Mouse (Mus musculus) monocyte, adult 5-6 weeks (primary cell): Measurements from ENCODE around the gene Fam81a. TPM values are rescaled to one million over a fixed set of nuclear protein-coding genes. Genes with fewer than 3 reads are reported as not detected.

ENCODE experiments used
- total RNA-seq: library from RNA; stranded (forward); fragments of 200-1000, 200-491, 200-594 nt; gene quantifications from 3 replicates; pipeline ENCODE4 v1.2.3, GENCODE M21; 2017

The Fam81a gene
- total RNA-seq, 1 experiment from 2014 or later = 0.76 TPM

Other genes with a start within 250 kb of the Fam81a start
- 212 to 270 TPM (median 222 TPM) in 3 replicates for gene Bnip2, start 153.1 kb downstream of the Fam81a start, total RNA-seq
- 148 to 191 TPM (median 156 TPM) in 3 replicates for gene Gtf2a2, start 130.0 kb downstream of the Fam81a start, total RNA-seq
- gene Gcnt3, start 104.5 kb downstream of the Fam81a start, total RNA-seq = not detected in 3 replicates
- gene Myo1e, start 64.8 kb upstream of the Fam81a start, total RNA-seq = 14.9 to 33.2 TPM (median 17.7 TPM) in 3 replicates